Mouse (Mus musculus): ENCODE results near the gene Cd9.

DNA sequence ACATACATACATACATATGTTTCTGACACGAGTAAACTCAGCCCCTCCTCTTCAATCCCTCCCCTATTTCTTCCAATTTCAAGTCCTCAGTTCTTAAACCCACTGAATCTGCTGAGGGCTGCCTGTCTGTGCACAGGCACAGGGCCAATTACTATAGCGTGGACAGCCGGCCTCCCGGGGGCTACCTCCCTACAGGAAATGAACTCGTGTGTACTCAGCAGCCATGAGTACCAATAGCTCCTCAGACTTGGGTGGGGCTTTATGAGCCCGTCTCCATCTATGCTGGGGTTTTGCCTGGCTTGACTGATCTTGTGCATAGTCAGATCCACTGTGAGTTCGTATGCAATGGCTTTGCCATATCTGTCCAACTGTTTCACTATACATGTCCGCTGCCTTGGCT is 44.8 kb upstream of the Cd9 start:
- TF ChIP-seq POLR2A (IDR thresholded peaks at IDR 0.05; ENCODE audit: low read depth, low read length) (no peak), CTCF (IDR thresholded peaks at IDR 0.05; ENCODE audit: extremely low read depth, insufficient read depth, insufficient read length, insufficient replicate concordance) (no peak)

Data from spleen, adult 2 months (tissue).